Mouse (Mus musculus): Measurements from ENCODE around the gene Commd1.

Gene Commd1

GRCm38 (mm10) chr11:22859301-22859632 is 122.9 kb downstream of the Commd1 start:
- no peak for DNase-seq (ENCODE audit: low spot score)

DNA sequence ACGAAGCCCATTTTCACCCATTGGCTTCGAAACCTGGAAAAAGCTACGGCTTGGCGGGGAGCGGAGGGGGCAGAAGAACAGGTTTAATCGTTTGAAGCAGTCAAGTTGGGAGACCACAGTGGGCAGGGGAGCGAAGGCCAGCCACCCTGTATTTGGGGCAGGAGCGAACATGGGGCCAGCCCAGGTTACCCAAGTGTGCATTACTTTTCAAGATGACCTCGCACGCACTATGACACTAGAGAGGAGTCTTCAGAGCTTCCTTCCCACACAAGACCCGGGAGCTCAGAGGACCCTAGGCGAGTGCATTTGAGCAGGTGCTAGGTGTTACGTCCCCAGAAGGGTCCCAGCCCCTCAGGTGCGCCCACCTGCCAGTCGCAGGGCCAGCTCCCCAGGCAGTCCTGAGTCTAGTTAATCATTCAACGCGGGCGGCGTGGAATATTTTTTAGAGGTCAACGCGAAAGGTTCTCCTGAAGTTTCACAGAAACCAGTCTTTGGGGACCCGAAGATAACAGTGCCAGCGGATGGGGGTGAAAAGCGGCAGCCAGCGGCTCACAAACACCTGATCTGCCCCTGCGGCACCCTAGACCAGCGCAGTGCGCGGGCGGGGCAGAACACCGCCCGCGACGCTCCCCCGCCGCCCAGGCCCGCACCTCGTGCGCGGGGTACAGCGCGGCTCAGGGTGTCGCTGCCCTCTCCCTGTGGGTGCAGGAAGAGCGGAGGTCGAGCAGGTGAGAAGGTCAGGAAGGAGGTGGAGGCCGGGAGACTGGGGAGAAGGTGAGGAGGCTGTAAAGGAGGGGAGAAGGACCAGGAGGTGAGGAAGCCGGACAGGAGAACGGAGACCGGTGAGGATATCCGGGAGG is 123.5 kb downstream of the Commd1 start:
- DNase-seq (ENCODE audit: low spot score): no peak

GRCm38 (mm10) chr11:22857705-22858440 is 124.3 kb downstream of the Commd1 start:
- no peak for DNase-seq (ENCODE audit: low spot score)

GRCm38 (mm10) chr11:22857106-22857704 is 125.0 kb downstream of the Commd1 start:
- DNase-seq (ENCODE audit: low spot score): no peak

DNA sequence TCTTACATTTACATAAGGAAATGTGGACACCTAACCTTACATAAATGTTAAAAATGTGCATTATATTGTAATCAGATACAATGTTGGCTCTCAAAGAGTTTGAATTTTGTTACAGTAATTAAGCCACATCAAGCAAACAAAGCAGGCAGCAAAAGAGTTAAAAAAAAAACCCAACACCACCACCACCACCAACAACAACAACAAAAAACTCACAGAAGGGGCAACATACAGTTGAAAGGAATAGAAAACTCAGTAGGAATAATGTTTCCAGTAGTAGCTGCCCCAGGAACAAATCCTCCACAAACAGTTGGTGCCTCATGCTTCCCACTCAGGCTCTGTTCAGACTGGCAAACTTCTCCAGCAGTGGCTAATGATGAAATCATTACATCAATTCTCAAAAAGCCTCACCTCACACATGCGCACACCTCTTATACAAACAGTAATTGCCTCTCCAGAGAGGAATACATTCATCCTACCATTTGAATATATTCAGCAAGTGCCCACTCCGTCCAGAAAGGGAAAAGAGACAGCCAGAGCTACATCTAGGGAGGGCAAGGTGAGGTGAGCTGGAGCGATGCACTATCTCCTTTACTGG is 125.7 kb downstream of the Commd1 start:
- DNase-seq (ENCODE audit: low spot score): no peak

DNA sequence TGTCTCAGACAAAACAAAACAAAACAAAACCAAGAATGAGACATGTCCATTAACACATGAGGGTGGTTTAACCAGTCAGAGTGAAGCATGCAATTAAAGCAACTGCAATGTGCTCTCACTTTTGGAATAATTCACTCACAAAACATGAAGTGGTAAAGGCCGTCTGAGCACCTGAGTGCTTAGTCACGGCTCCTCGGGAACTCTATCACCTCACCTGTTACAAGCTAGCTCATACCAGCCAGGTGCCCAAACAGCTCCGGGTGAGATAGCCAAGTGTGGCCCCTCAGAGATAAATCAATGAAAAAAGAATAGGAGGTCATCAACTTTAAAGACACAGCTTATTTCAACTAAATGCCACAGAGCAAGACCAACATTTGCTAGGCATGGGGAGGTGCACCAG is 127.6 kb downstream of the Commd1 start:
- no peak for DNase-seq (ENCODE audit: low spot score)

- DNase-seq (ENCODE audit: low spot score): no peak
Measured at GRCm38 (mm10) chr11:22853477-22854157, 128.6 kb downstream of the Commd1 start.

GRCm38 (mm10) chr11:22852510-22852909 is 129.7 kb downstream of the Commd1 start:
- no peak for DNase-seq (ENCODE audit: low spot score)

GRCm38 (mm10) chr11:22851416-22851815 is 130.8 kb downstream of the Commd1 start:
- no peak for DNase-seq (ENCODE audit: low spot score)

- DNase-seq (ENCODE audit: low spot score): no peak
Measured at GRCm38 (mm10) chr11:22850077-22850476, 132.1 kb downstream of the Commd1 start.

GRCm38 (mm10) chr11:22848649-22849195 is 133.5 kb downstream of the Commd1 start:
- DNase-seq (ENCODE audit: low spot score): no peak

DNA sequence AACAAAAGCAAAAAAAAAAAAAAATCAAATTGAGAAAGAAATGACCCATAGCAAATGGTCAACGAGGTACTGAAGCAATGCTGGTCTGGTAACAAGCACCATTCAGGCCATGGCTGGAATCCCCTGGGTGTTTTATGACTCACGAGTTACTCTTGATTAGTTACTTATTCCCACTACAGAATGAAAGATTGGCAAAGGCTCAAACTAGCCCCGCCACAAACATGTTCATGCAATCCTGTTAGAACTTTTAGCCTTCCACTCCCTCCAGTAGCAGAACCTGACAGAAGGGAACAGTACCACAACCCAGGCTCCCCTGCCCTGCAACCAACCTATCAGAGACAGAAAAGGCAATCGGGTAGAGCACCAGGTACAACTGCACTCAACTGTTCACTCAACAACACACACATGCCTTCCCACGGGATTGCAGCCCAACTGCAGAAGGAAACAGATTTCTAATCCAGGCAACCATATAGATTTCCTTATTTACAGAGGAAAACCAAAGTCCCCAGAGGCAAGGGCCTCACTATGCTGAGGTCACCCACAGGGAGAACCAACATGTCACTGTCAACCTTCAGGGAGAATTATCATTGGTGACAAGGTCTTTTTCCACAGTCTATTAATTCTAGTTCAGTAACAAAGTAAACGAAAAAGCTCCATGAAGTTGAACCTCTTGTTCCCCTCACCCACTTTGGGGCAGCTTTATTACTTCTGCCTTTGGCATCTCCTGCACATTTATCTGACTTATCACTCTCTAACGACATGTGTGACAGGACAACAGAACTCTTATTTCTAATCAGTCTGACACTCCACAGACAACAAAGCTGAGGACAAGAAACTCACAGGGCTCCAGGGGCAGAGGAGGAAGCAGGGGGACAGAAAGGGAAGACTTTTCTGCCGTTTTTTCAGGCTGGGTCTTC is 134.2 kb downstream of the Commd1 start:
- no peak for DNase-seq (ENCODE audit: low spot score)

GRCm38 (mm10) chr11:22846960-22847731 is 135.0 kb downstream of the Commd1 start:
- DNase-seq (ENCODE audit: low spot score): no peak
